Mouse (Mus musculus): ENCODE measurements around the gene Plekhg1.

Plekhg1 gene

GRCm38 (mm10) chr10:3823826-3824225, 83.7 kb downstream of the Plekhg1 start:
- no peak for DNase-seq (ENCODE audit: inconsistent age in 2 of 2, low spot score in 1 of 2)

DNA sequence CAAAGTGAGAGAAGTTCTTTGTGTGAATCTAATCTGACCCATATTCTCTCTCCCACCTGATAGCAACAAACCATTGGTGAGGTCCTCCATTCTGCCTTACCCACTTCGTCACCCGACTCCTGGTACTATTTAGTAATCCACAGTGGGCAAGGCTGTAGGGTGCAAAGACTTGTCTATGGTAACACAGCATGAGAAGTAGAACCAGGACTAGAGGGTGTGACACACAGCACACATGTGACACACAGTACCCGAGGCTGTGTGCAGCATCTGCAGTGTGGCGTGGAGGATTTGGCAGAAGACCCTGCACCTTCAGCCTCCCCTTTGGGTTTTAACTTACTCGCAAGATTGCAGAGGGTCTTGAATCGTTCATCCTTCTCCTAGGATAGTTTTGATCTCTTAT, 85.9 kb downstream of the Plekhg1 start:
- no peak for DNase-seq (ENCODE audit: inconsistent age in 2 of 2, low spot score in 1 of 2)

GRCm38 (mm10) chr10:3827368-3827767, 87.2 kb downstream of the Plekhg1 start:
- DNase-seq (ENCODE audit: inconsistent age in 2 of 2, low spot score in 1 of 2), result no peak

- no peak for DNase-seq (ENCODE audit: inconsistent age in 2 of 2, low spot score in 1 of 2)
Measured at GRCm38 (mm10) chr10:3829472-3829871, 89.3 kb downstream of the Plekhg1 start.

- no peak for DNase-seq (ENCODE audit: inconsistent age in 2 of 2, low spot score in 1 of 2)
Measured at GRCm38 (mm10) chr10:3830618-3831017, 90.5 kb downstream of the Plekhg1 start.

DNA sequence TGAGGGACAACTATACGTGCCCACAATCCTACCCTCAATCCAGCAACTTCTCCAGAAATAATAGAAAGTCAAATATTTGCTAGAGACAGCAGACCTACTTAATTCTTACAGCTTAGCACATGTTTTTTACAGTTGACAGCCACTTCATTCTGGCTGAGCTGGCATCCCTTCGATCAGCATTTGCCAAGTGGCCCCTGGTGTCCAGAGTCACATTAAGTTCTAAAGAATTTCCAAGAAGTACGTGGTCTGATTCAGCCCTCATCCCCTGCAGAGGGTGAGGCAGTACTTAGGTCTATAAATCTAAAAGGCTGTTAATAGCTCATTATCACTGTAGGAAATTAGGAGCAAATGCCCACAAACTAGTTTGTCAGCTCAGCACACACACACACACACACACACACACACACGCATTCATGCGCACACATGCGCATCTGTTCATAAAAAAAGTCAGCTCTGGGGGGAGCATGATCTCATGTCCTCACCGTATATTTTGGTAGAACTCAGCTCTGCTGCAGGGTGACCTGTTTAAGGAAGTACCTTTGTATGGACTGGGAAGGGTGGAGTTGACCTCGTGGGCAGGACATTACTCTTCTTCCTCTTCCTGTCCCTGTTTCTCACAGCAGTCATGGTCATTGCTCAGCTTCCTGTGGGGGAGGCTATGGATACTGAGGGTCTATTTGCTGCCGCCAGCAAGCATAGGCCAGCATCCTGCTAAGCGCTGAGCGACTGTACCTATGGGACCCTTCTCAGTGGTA, 91.6 kb downstream of the Plekhg1 start:
- peak; percentile 25 to 46 for DNase-seq (ENCODE audit: inconsistent age in 2 of 2, low spot score in 1 of 2)

GRCm38 (mm10) chr10:3834060-3834459, 93.9 kb downstream of the Plekhg1 start:
- DNase-seq (ENCODE audit: inconsistent age in 2 of 2, low spot score in 1 of 2), result no peak

DNA sequence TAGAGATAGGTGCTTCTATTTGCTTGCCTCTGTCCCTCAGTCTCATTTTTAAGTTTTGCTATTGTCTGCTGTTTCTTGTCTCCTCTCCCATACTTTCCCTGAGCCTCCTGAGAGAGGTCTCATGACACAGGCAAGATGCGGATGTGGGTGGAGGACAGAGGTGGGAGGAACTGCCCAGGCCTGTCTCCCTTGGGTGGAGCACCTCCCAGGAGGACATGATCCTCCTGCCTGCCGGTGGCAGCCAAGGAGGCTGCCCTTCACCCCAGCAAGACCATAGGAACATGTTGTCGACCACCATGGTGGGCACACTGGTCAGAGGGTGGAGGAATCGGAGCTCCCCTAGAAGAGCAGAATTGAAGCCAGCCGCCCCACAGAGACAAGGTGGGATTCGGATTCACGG, 94.5 kb downstream of the Plekhg1 start:
- no peak for DNase-seq (ENCODE audit: inconsistent age in 2 of 2, low spot score in 1 of 2)

GRCm38 (mm10) chr10:3835616-3836015, 95.5 kb downstream of the Plekhg1 start:
- DNase-seq (ENCODE audit: inconsistent age in 2 of 2, low spot score in 1 of 2), result peak; percentile 68 to 71

DNA sequence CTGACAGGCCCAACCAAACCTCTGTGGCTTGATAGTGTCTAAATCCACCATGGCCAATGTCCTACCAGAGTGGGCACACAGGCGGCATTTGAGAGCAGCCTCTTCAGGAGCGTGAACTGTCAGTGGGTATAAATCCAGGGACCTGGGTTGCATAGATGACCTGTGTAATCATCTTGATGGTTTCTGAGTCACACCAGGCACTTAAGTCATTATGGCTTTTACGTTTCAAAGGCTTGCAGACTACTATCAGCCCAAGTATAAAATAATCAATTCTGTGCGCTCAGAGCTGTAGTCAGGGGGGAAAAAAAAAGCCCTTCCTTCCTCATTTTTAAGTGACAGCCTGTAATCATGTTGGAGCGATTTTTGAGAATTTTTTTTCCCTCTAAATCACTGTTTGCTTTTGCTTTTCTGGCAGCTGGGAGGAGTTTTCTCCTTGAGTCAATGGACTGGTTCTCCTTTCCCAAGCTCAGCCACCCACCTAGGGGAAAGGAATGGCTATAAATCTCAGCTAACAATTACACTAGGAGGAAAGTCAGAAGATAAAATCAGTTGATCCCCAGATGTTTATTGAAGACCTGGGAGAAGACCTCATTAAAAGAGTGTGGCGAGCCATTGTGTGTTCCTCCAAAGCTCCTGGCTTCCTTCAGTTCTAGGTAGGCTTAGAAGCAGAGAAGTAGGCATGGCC, 99.7 kb downstream of the Plekhg1 start:
- DNase-seq (ENCODE audit: inconsistent age in 2 of 2, low spot score in 1 of 2), result no peak

DNA sequence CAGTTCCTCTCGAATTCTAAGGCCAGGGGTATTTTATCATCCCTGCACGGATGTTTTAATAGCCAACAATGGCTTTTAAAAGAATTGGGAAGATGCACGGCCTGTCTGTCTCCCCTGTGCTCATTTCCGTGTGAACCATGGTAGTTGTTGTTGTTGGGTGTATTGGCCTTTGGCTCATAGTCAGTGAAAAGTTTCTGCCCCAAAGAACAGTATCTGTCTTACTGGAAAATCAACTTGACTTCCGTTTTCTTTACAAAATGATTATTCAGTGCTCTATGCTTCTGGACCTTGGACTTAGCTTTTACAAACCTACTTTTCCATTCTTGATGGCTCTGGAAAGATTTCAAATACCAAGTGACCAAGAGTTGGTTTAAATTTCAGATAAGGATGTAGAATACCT, 104.3 kb downstream of the Plekhg1 start:
- no peak for DNase-seq (ENCODE audit: inconsistent age in 2 of 2, low spot score in 1 of 2)

DNA sequence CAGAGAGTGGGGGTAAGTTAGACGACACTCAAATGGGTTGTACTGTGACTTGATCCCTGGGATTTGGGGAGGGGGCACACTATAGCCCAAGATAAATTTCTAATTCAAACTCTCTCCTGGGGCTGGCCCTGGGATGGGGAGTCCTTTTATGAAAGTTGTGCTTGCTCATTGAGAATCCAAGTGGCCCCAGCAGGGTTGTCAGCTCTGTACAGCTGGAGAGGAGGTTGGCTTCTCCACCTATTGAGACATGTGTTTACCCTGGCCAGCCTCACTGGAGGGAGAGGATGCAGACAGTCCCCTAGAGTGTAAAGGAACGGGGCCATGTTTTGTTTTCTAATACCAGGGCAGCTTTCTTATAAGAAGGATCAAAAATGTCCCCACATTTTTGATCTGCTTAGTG, 106.9 kb downstream of the Plekhg1 start:
- DNase-seq (ENCODE audit: inconsistent age in 2 of 2, low spot score in 1 of 2), result no peak

- no peak for DNase-seq (ENCODE audit: inconsistent age in 2 of 2, low spot score in 1 of 2)
Measured at GRCm38 (mm10) chr10:3851461-3851860, 111.3 kb downstream of the Plekhg1 start.

DNA sequence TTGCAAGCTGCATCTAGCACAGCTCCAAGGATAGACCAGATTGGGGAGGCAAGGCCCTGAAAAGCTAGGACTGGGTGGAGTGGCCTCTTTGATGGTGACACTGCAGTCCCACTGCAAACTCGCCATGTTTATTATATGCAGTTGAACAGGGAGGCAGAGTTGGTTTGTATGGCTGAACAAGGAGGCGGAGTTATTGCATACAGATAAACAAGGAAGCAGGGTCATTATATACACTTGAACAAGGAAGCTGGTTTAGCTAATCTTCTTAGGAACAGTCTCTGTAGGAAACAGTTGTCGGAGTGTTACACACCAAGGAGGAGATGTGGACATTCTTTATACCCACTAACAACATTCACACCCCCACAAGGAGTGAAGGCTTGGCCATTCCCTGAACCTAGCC, 112.6 kb downstream of the Plekhg1 start:
- no peak for DNase-seq (ENCODE audit: inconsistent age in 2 of 2, low spot score in 1 of 2)

DNA sequence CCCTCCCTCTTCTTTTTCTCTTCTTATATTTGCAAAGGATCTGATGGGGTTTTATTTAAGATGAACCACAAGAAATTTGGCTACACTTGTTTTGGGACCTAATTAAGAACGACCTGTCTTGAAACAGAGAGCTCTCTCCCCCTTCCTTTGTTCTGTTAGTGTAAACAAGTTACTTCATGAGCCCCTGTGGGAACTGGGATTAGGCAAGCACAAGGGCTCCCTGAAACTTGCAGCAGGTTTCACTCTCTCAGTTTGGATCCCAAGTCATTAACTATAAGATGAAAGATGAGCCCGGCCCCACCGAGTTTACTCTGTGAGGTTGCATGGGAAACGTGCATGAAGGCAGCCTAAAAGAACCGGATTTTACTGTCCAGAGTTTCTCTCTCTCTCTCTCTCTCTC, 117.7 kb downstream of the Plekhg1 start:
- no peak for DNase-seq (ENCODE audit: inconsistent age in 2 of 2, low spot score in 1 of 2)

DNA sequence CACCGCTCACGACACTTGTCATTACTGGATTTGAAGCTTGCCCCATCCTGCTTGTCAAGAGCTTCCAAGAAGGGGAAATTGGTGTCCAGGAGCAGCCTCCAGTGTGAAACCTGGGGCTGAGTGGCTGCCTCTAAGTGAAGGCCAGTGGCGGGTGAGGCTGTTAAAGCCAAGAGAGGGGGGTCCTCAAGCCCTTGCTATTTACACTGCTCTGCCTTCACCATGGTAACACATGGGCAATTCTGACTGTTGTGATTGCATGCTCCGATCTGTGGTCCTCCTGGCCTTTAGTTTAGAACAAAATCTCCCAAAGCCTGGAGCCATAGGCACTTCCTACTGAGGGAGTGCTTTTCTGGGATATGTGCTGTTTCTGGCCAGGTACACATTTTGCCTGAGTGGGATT, 118.3 kb downstream of the Plekhg1 start:
- no peak for DNase-seq (ENCODE audit: inconsistent age in 2 of 2, low spot score in 1 of 2)

DNA sequence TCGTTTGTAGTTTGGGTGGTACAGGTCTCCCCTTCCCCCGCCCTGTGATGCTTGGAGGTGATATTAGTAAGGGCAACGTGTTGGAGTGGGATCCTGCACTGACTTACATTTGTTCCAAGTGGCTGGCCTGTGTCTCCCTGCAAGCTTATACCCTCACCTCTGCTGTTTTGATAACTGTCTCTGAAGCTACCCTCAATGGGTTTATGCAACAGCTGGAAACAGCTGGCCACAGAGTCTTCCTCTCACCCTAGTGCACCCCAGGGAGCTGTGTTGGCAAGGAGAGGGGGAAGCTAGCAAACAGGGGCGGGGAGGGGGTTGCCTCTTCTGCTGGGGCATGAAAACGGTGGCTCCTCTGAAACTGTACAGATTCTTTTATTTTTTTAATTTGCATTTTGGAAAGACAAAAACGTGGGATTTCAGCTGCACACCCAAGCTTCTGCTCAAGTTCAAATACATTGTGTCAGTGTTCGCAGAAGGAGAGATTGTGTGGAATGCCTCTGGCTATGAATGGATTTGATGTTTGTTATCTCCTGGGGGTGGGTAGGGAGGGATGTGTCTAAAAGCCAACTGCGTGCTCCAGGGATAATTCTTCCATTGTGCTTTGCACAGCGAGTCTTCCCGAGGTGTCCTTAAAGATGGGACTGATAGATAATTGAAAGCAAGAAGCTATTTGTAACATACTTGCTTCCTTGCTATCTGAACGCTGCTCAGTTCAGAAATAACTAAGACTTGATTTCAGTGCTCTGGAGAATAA, 119.0 kb downstream of the Plekhg1 start:
- no peak for DNase-seq (ENCODE audit: inconsistent age in 2 of 2, low spot score in 1 of 2)

DNA sequence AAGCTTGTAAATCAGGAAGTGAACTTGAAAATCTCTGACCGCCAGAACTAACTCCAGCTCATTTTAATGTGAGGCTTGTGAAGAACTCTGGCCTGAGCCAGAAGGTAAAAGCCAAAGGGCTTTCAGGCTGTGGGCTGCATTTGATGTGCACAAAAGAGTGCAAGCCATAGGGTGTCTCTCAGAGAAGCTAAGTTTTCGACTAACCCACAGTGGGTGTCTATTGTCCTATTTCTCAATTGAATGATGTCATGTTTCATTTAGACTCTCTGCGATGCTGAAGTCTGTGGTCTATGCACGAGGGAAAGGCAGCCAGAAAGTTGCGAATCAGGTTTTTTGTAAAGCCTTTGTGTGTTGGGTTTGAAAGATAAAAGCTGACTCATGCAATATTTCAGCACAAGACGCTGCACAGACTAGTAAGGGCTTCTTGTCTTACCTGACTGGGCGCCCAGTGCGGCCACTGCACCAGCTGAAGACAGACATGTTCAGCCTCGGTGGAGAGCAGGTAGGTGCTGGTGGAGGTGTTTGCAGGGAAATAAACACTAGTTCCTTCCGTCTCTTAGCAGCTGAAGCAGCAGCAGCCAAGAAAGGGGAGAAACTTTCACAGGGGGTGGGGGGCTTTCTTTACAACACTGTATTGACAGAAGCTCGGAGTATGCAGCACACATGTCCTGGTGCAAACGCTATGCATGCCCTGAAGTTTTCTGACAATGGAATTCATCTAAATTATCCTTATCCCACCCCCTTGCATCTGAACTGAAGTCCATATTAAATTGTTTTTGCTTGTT, 123.4 kb downstream of the Plekhg1 start:
- DNase-seq (ENCODE audit: inconsistent age in 2 of 2, low spot score in 1 of 2), result no peak

- DNase-seq (ENCODE audit: inconsistent age in 2 of 2, low spot score in 1 of 2), result no peak
Measured at GRCm38 (mm10) chr10:3864196-3864540, 124.0 kb downstream of the Plekhg1 start.

DNA sequence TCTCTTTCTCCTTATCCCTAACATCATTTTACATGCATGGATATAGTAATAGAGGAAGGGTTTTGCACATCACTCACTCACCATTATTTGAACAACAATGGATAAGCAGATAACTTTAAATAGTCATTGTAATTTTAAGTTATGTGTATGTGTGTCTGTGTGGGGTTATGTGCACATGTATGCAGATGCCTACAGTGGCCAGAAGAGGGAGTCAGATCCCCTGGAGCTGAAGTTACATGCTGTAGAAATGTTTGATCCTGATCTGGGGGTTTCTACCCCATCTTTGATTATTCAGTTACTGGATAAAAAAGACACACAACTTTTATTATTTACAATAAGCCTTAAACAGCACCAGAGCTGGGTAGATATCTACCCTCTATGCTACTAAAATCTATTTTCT, 127.1 kb downstream of the Plekhg1 start:
- DNase-seq (ENCODE audit: inconsistent age in 2 of 2, low spot score in 1 of 2), result no peak

DNA sequence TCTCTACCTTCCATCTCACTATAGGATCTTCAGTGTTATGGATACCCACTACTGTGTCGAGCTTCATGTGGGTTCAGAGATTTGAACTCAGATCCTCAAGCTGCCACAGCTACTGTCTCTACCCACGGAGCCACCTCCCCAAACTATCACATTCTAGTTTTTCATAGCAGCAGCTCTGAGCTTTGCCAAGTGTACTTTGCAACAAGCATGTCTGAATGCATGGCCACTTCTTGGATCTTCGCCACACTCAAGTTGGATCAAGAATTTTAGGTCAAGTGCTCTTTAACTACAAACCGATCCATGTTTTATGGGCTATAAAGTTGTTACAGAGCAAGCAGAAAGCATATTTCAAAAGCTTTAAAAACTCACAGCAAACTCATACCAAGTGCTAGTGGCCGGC, 130.7 kb downstream of the Plekhg1 start:
- no peak for DNase-seq (ENCODE audit: inconsistent age in 2 of 2, low spot score in 1 of 2)

Measured in adrenal gland, adult (tissue).